11 mouse cellular contexts compared by ENCODE assay signal in genomic region chr5:74190161-74190491, GRCm38 (mm10). TPM values are rescaled to one million over a fixed set of nuclear protein-coding genes. Genes with fewer than 3 reads are reported as not detected.
DNase-seq lines count a peak whose midpoint lies in the region; ATAC-seq and TF ChIP-seq lines count a peak whose summit lies in the region.
"Had no signal": no experiment of that assay in that cellular context is flagged by ENCODE, and none has a peak within 500 bp of the region (broad histone marks: within the 10 kb centered on the region; RNA-seq: fewer than 3 reads in every experiment).

No protein-coding gene starts in this region.

- no peak for TF ChIP-seq POLR2A in heart, adult 2 months (IDR thresholded peaks at IDR 0.05; ENCODE audit: insufficient read depth, low read depth, low read length)

- no peak overlapping the region for H3K9ac ChIP-seq in forebrain, postnatal 0 days
- no peak overlapping the region for H3K9ac ChIP-seq in forebrain, embryonic 14.5 days (ENCODE audit: low read length)
- H3K9ac ChIP-seq in heart, adult 2 months (ENCODE audit: low read depth, low read length), result peak overlapping the region; percentile 64
- no peak overlapping the region for H3K9ac ChIP-seq in liver, postnatal 0 days (replicated peaks)
- no peak overlapping the region for H3K9ac ChIP-seq in midbrain, embryonic 11.5 days (ENCODE audit: low read length)
- H3K9ac ChIP-seq: liver, embryonic 13.5 days had no signal

- H3K79me2 ChIP-seq in heart, adult 2 months (replicated peaks; ENCODE audit: control insufficient read depth, insufficient read depth, low read length), result no peaks in the 10 kb centered on the region

- H3K27me3 ChIP-seq in forebrain, postnatal 0 days (ENCODE audit: insufficient read depth, low read length), result no peaks in the 10 kb centered on the region
- H3K27me3 ChIP-seq in forebrain, embryonic 14.5 days (replicated peaks; ENCODE audit: control insufficient read depth, insufficient read depth, low read length), result no peaks in the 10 kb centered on the region
- no peaks in the 10 kb centered on the region for H3K27me3 ChIP-seq in heart, adult 2 months (ENCODE audit: control insufficient read depth, insufficient read depth, low read length)
- H3K27me3 ChIP-seq in liver, postnatal 0 days (ENCODE audit: insufficient read depth, low read length), result 0 out of 2 replicates have a peak, but pooled peaks cover 8% of the 10 kb centered on the region
- peaks cover 11% of the 10 kb centered on the region; the same call in 1 of the 2 replicates for H3K27me3 ChIP-seq in midbrain, embryonic 11.5 days (ENCODE audit: control insufficient read depth, insufficient read depth, low read length)

- no peak overlapping the region for H3K4me3 ChIP-seq in forebrain, postnatal 0 days (ENCODE audit: low read depth, low read length)
- H3K4me3 ChIP-seq in forebrain, embryonic 14.5 days (ENCODE audit: low read depth, low read length), result no peak overlapping the region
- H3K4me3 ChIP-seq in heart, adult 2 months, result peak overlapping the region; percentile 19; the same call in 1 of the 2 replicates
- H3K4me3 ChIP-seq in liver, postnatal 0 days (ENCODE audit: low read depth, low read length), result no peak overlapping the region
- H3K4me3 ChIP-seq in midbrain, embryonic 11.5 days (ENCODE audit: low read depth, low read length), result no peak overlapping the region
- H3K4me3 ChIP-seq: liver, embryonic 13.5 days had no signal

- TF ChIP-seq EP300 in heart, adult 2 months (IDR thresholded peaks at IDR 0.05; ENCODE audit: insufficient read depth, low read depth, low read length), result 0 out of 2 replicates have a peak, but pooled peaks have one; percentile 25
- TF ChIP-seq EP300 in liver, postnatal 0 days (IDR thresholded peaks at IDR 0.05; ENCODE audit: low read depth), result no peak

- DNase-seq in forebrain, postnatal 0 days, result peak; percentile 36
- no peak for DNase-seq in forebrain, embryonic 14.5 days (ENCODE audit: low spot score)
- DNase-seq in Muller cell, postnatal 12 days (ENCODE audit: inconsistent ontology term), result peak; percentile 72
- DNase-seq in heart, adult 2 months, result peak; percentile 57 to 62
- peak; percentile 65 to 85 for DNase-seq in kidney, postnatal 25 days
- no peak for DNase-seq in left cerebral cortex, postnatal 36 days (ENCODE audit: low spot score in 2 of 2)
- no peak for DNase-seq in liver, postnatal 0 days
- no peak for DNase-seq in midbrain, embryonic 11.5 days (ENCODE audit: low spot score, missing footprints)
- DNase-seq: liver, embryonic 13.5 days had no signal

- H3K27ac ChIP-seq in forebrain, postnatal 0 days (ENCODE audit: low read depth, low read length), result no peak overlapping the region
- H3K27ac ChIP-seq in forebrain, embryonic 14.5 days (ENCODE audit: low read depth, low read length), result no peak overlapping the region
- H3K27ac ChIP-seq in heart, adult 2 months, result peak overlapping the region; percentile 50
- H3K27ac ChIP-seq in liver, postnatal 0 days (ENCODE audit: low read depth), result no peak overlapping the region
- no peak overlapping the region for H3K27ac ChIP-seq in midbrain, embryonic 11.5 days (ENCODE audit: low read depth, low read length)
- H3K27ac ChIP-seq: liver, embryonic 13.5 days had no signal

- intact Hi-C loops in heart, adult 2 months (cut with DNase I), result no loop called here
- intact Hi-C loops in left cerebral cortex, postnatal 36 days (cut with DNase I), result loop anchor here (10.0 kb wide), 2 partner anchors 125 to 335 kb away; partner anchors contain the start of gene Usp46

- H3K4me1 ChIP-seq in forebrain, postnatal 0 days (ENCODE audit: insufficient read depth), result peaks cover 20% of the 10 kb centered on the region
- peaks cover 10% of the 10 kb centered on the region; the same call in 1 of the 2 replicates for H3K4me1 ChIP-seq in forebrain, embryonic 14.5 days (ENCODE audit: control insufficient read depth, insufficient read depth, low read length)
- peaks cover 12% of the 10 kb centered on the region for H3K4me1 ChIP-seq in heart, adult 2 months (ENCODE audit: control insufficient read depth, insufficient read depth, low read length)
- peaks cover 10% of the 10 kb centered on the region; the same call in 1 of the 2 replicates for H3K4me1 ChIP-seq in liver, postnatal 0 days (ENCODE audit: insufficient read depth)
- peaks cover 10% of the 10 kb centered on the region for H3K4me1 ChIP-seq in midbrain, embryonic 11.5 days (ENCODE audit: control insufficient read depth, insufficient read depth, low read length)

- H3K4me2 ChIP-seq in forebrain, postnatal 0 days (ENCODE audit: low read depth), result peak overlapping the region; percentile 26
- no peak overlapping the region for H3K4me2 ChIP-seq in forebrain, embryonic 14.5 days (ENCODE audit: low read length)
- no peak overlapping the region for H3K4me2 ChIP-seq in liver, postnatal 0 days (ENCODE audit: low read depth, low read length)
- no peak overlapping the region for H3K4me2 ChIP-seq in midbrain, embryonic 11.5 days
- H3K4me2 ChIP-seq: liver, embryonic 13.5 days had no signal

- H3K36me3 ChIP-seq in forebrain, postnatal 0 days (ENCODE audit: insufficient read depth), result no peaks in the 10 kb centered on the region
- no peaks in the 10 kb centered on the region for H3K36me3 ChIP-seq in forebrain, embryonic 14.5 days (ENCODE audit: control insufficient read depth, insufficient read depth, low read length)
- H3K36me3 ChIP-seq in heart, adult 2 months (ENCODE audit: control insufficient read depth, insufficient read depth, low read length), result no peaks in the 10 kb centered on the region
- H3K36me3 ChIP-seq in liver, postnatal 0 days (replicated peaks; ENCODE audit: insufficient read depth, low read length), result no peaks in the 10 kb centered on the region
- no peaks in the 10 kb centered on the region for H3K36me3 ChIP-seq in midbrain, embryonic 11.5 days (ENCODE audit: control insufficient read depth, insufficient read depth, low read length)
- H3K36me3 ChIP-seq: liver, embryonic 13.5 days had no signal

- no peak for ATAC-seq in forebrain, postnatal 0 days
- no peak for ATAC-seq in forebrain, embryonic 14.5 days
- ATAC-seq in liver, postnatal 0 days, result no peak
- no peak for ATAC-seq in midbrain, embryonic 11.5 days (ENCODE audit: low FRiP score)
- ATAC-seq: CD4-positive, CD25-positive, alpha-beta regulatory T cell, adult 4 months; intestine, embryonic 16.5 days had no signal

- 20% methylated on average over 9 of the region's 9 CpGs for WGBS in forebrain, postnatal 0 days
- WGBS in forebrain, embryonic 14.5 days, result 26% methylated on average over 9 of the region's 9 CpGs
- 26% methylated on average over 9 of the region's 9 CpGs for WGBS in heart, adult 2 months
- WGBS in liver, postnatal 0 days (ENCODE audit: insufficient replicate concordance), result 67% methylated on average over 9 of the region's 9 CpGs
- 32% methylated on average over 9 of the region's 9 CpGs for WGBS in midbrain, embryonic 11.5 days

- no peaks in the 10 kb centered on the region for H3K9me3 ChIP-seq in forebrain, postnatal 0 days (ENCODE audit: low read length)
- no peaks in the 10 kb centered on the region for H3K9me3 ChIP-seq in forebrain, embryonic 14.5 days (replicated peaks; ENCODE audit: control insufficient read depth, low read length)
- H3K9me3 ChIP-seq in liver, postnatal 0 days (ENCODE audit: low read length), result no peaks in the 10 kb centered on the region
- H3K9me3 ChIP-seq in midbrain, embryonic 11.5 days (ENCODE audit: control insufficient read depth, low read length), result no peaks in the 10 kb centered on the region
- H3K9me3 ChIP-seq: liver, embryonic 13.5 days had no signal

- TF ChIP-seq CTCF in forebrain, postnatal 0 days (IDR thresholded peaks at IDR 0.05; ENCODE audit: low read depth), result no peak
- TF ChIP-seq CTCF in heart, adult 2 months (IDR thresholded peaks at IDR 0.05), result no peak
- TF ChIP-seq CTCF in liver, postnatal 0 days (IDR thresholded peaks at IDR 0.05; ENCODE audit: low read depth), result no peak

RNA-seq across cellular contexts. Expression of gene Rasl11b, which starts 5.0 kb away (rescaled TPM):
- 7.7 and 8.4 TPM in 2 replicates for total RNA-seq in forebrain, postnatal 0 days (2014; rRNA removed)
- polyA plus RNA-seq in forebrain, postnatal 0 days (2015; fragmentation: Nextera tagmentation; extraction: Ambion mirVana), result 37.3 and 43.5 TPM in 2 replicates
- polyA plus RNA-seq in forebrain, embryonic 14.5 days (2014; fragmentation: Nextera tagmentation; extraction: Ambion mirVana), result 26.6 and 27.4 TPM in 2 replicates
- 10 to 100 TPM; 27.8 to 28.9 TPM for total RNA-seq in heart, adult 2 months (2021)
- 31.3 and 44.4 TPM in 2 replicates for polyA plus RNA-seq in heart, adult 2 months (2012; rRNA removed)
- 100 to 1,000 TPM in 1 of 2 experiments, 10 to 100 TPM in 1; 80.7 to 123 TPM for total RNA-seq in left cerebral cortex, postnatal 36 days (2021)
- 9.4 and 9.6 TPM in 2 replicates for polyA plus RNA-seq in liver, postnatal 0 days (2015; fragmentation: Nextera tagmentation; extraction: Ambion mirVana)
- 27.0 and 29.0 TPM in 2 replicates for polyA plus RNA-seq in midbrain, embryonic 11.5 days (2014; fragmentation: Nextera tagmentation; extraction: Ambion mirVana)

Comparison
In these comparisons a context has a peak if more than half of its experiments do, and no peak if none do; other contexts are left out.
1. DNase-seq: peak in forebrain, postnatal 0 days (single experiment), Muller cell, postnatal 12 days (single experiment), heart, adult 2 months (2 of 2) and kidney, postnatal 25 days (2 of 2); none in forebrain, embryonic 14.5 days (single experiment), left cerebral cortex, postnatal 36 days (0 of 2), liver, postnatal 0 days (single experiment) and midbrain, embryonic 11.5 days (single experiment).